Mouse (Mus musculus): ENCODE results near the gene Igfbp7.

GRCm38 (mm10) chr5:77301296-77301903 is 106.4 kb downstream of the Igfbp7 start:
- TF ChIP-seq POLR2A (IDR thresholded peaks at IDR 0.05; ENCODE audit: insufficient read depth, low read depth, low read length) (no peak), CTCF (IDR thresholded peaks at IDR 0.05) (no peak)

All from heart, adult 2 months (tissue).